Mouse (Mus musculus) midbrain, embryonic 14.5 days (tissue): ENCODE measurements around the gene Ms4a1. TPM values are rescaled to one million over a fixed set of nuclear protein-coding genes. Genes with fewer than 3 reads are reported as not detected.
"Not testable (repeated sequence)": the region's sequence is repeated elsewhere in the genome, so short reads cannot be mapped to it uniquely, and the experiment has no call there.

Experiments used
- ATAC-seq: fragments of 200-750 bp; cut with Nextera tagmentation; 2 replicates; pipeline ENCODE4 v1.8.0; 2017; ENCODE audit warnings: moderate number of reproducible peaks, moderate library complexity; ENCODE audit not compliant: low FRiP score, low TSS enrichment
- DNase-seq: peaks from one replicate; pipeline ENCODE4 v3.0.0-alpha.2; 2015
- H3K27ac ChIP-seq: fragments of 300-500 bp; sonication (generic); replicated peaks from 2 replicates; pipeline ENCODE4 v1.5.1; 2014; ENCODE audit warnings: mild to moderate bottlenecking, low read depth, low read length, moderate library complexity
- H3K27me3 ChIP-seq: fragments of 300-500 bp; sonication (generic); 2 replicates; pipeline ENCODE4 v1.6.1; 2014; ENCODE audit warnings: low read length, control low read depth, mixed read lengths; ENCODE audit not compliant: control insufficient read depth, insufficient read depth
- H3K36me3 ChIP-seq: fragments of 300-500 bp; sonication (generic); 2 replicates; pipeline ENCODE4 v1.6.1; 2014; ENCODE audit warnings: low read length, control low read depth; ENCODE audit not compliant: control insufficient read depth, insufficient read depth
- H3K4me1 ChIP-seq: fragments of 300-500 bp; sonication (generic); 2 replicates; pipeline ENCODE4 v1.6.1; 2014; ENCODE audit warnings: mild to moderate bottlenecking, antibody characterized with exemption, low read length, control low read depth; ENCODE audit not compliant: control insufficient read depth, insufficient read depth
- H3K4me2 ChIP-seq: fragments of 300-500 bp; sonication (generic); 2 replicates; pipeline ENCODE4 v1.6.1; 2014; ENCODE audit warnings: mild to moderate bottlenecking, low read length, moderate library complexity
- H3K4me3 ChIP-seq: fragments of 300-500 bp; sonication (generic); replicated peaks from 2 replicates; pipeline ENCODE4 v1.5.1; 2014; ENCODE audit warnings: low read depth, low read length
- H3K9ac ChIP-seq: fragments of 300-500 bp; sonication (generic); replicated peaks from 2 replicates; pipeline ENCODE4 v1.6.1; 2014; ENCODE audit warnings: mild to moderate bottlenecking, low read length, moderate library complexity
- H3K9me3 ChIP-seq: fragments of 300-500 bp; sonication (generic); 2 replicates; pipeline ENCODE4 v1.6.1; 2016; ENCODE audit warnings: low read length, control low read depth, mixed read lengths; ENCODE audit not compliant: control insufficient read depth
- WGBS: fragments of 180-500 bp; shearing (Covaris S2); extraction: QIAGEN DNeasy Blood & Tissue Kit; methylation state at CpG from one replicate; pipeline ENCODE4 v1.1.7; 2014; 5-methylcytosine and 5-hydroxymethylcytosine counted together
- polyA plus RNA-seq: library from polyadenylated mRNA; unstranded; fragments of >200 nt; fragmentation: Nextera tagmentation; extraction: Ambion mirVana; gene quantifications from 2 replicates; pipeline ENCODE4 v1.2.1, GENCODE M21; 2014

Ms4a1 gene
- polyA plus RNA-seq = not detected in 2 replicates

GRCm38 (mm10) chr19:11266052-11266845 lies at the start of gene Ms4a1:
Ms4a1 (minus strand) TSS chr19:11266241.
- no peaks in the 10 kb centered on the region for H3K36me3 ChIP-seq
- no peak within 1 kb of the TSS for H3K27ac ChIP-seq
- H3K9me3 ChIP-seq = no peaks in the 10 kb centered on the region
- H3K4me2 ChIP-seq = no peak within 1 kb of the TSS
- WGBS = 88% methylated on average over 8 of the region's 8 CpGs
- DNase-seq (no peak), ATAC-seq (no peak)
- no peak within 1 kb of the TSS for H3K4me3 ChIP-seq
- H3K9ac ChIP-seq = no peak within 1 kb of the TSS
- H3K27me3 ChIP-seq = no peaks in the 10 kb centered on the region
- H3K4me1 ChIP-seq = no peaks in the 10 kb centered on the region

- DNase-seq (no peak), ATAC-seq (no peak)
- H3K27ac ChIP-seq = no peak within 1 kb of the TSS
- no peaks in the 10 kb centered on the region for H3K36me3 ChIP-seq
- no peaks in the 10 kb centered on the region for H3K9me3 ChIP-seq
- no peaks in the 10 kb centered on the region for H3K27me3 ChIP-seq
- H3K4me3 ChIP-seq = no peak within 1 kb of the TSS
- WGBS = 74% methylated on average over 1 of the region's 1 CpGs
- no peak within 1 kb of the TSS for H3K4me2 ChIP-seq
- H3K9ac ChIP-seq = no peak within 1 kb of the TSS
- H3K4me1 ChIP-seq = no peaks in the 10 kb centered on the region
Measured at GRCm38 (mm10) chr19:11314354-11314753, 48.3 kb upstream of the Ms4a1 start, which contains the start of gene Ms4a14. Ms4a14 (minus strand) TSS chr19:11314454.

GRCm38 (mm10) chr19:11308888-11309287 lies 42.8 kb upstream of the Ms4a1 start:
- no peak for ATAC-seq

GRCm38 (mm10) chr19:11299529-11299928 lies 33.5 kb upstream of the Ms4a1 start:
- not testable (repeated sequence) for H3K36me3 ChIP-seq, H3K27ac ChIP-seq, H3K4me1 ChIP-seq, H3K4me2 ChIP-seq, ATAC-seq, DNase-seq, H3K9ac ChIP-seq, H3K9me3 ChIP-seq, H3K4me3 ChIP-seq, H3K27me3 ChIP-seq
- 43% methylated on average over 4 of the region's 4 CpGs for WGBS

More at GRCm38 (mm10) chr19:11308888-11309287, 42.8 kb upstream of the Ms4a1 start:
- no peak for DNase-seq
- no peak overlapping the region for H3K4me3 ChIP-seq
- no peak overlapping the region for H3K4me2 ChIP-seq
- H3K4me1 ChIP-seq = no peaks in the 10 kb centered on the region
- H3K9ac ChIP-seq = no peak overlapping the region
- no peaks in the 10 kb centered on the region for H3K9me3 ChIP-seq
- H3K27me3 ChIP-seq = no peaks in the 10 kb centered on the region
- H3K27ac ChIP-seq = no peak overlapping the region
- H3K36me3 ChIP-seq = no peaks in the 10 kb centered on the region

- H3K4me2 ChIP-seq = no peak overlapping the region
- DNase-seq (no peak), ATAC-seq (no peak)
- no peaks in the 10 kb centered on the region for H3K36me3 ChIP-seq
- no peak overlapping the region for H3K4me3 ChIP-seq
- H3K27ac ChIP-seq = no peak overlapping the region
- H3K27me3 ChIP-seq = no peaks in the 10 kb centered on the region
- H3K9me3 ChIP-seq = no peaks in the 10 kb centered on the region
- H3K9ac ChIP-seq = no peak overlapping the region
- H3K4me1 ChIP-seq = no peaks in the 10 kb centered on the region
- 35% methylated on average over 2 of the region's 2 CpGs for WGBS
Measured at GRCm38 (mm10) chr19:11298939-11299338, 32.9 kb upstream of the Ms4a1 start.

GRCm38 (mm10) chr19:11293616-11294015 lies 27.6 kb upstream of the Ms4a1 start:
- ATAC-seq, H3K9ac ChIP-seq, H3K27ac ChIP-seq, DNase-seq, H3K9me3 ChIP-seq, H3K27me3 ChIP-seq, H3K4me1 ChIP-seq, H3K36me3 ChIP-seq, H3K4me3 ChIP-seq: not testable (repeated sequence)
- peak overlapping the region; percentile 50; the same call in 1 of the 2 replicates for H3K4me2 ChIP-seq
- 15% methylated on average over 3 of the region's 3 CpGs for WGBS

- ATAC-seq (no peak), DNase-seq (peak; percentile 19)
- H3K4me3 ChIP-seq = peak overlapping the region; percentile 27
- H3K4me1 ChIP-seq = no peaks in the 10 kb centered on the region
- no peaks in the 10 kb centered on the region for H3K27me3 ChIP-seq
- H3K9ac ChIP-seq = no peak overlapping the region; the same call in 1 of the 2 replicates
- H3K36me3 ChIP-seq = no peaks in the 10 kb centered on the region
- 14% methylated on average over 12 of the region's 12 CpGs for WGBS
- H3K4me2 ChIP-seq = peak overlapping the region; percentile 50
- H3K27ac ChIP-seq = no peak overlapping the region
- H3K9me3 ChIP-seq = no peaks in the 10 kb centered on the region
Measured at GRCm38 (mm10) chr19:11292990-11293389, 26.9 kb upstream of the Ms4a1 start.

GRCm38 (mm10) chr19:11283773-11284172 lies 17.7 kb upstream of the Ms4a1 start, which contains the start of gene Ms4a5:
Ms4a5 (minus strand) TSS chr19:11283873.
- Histone ChIP-seq H3K9ac (no peak within 1 kb of the TSS), H3K36me3 (no peaks in the 10 kb centered on the region), H3K9me3 (no peaks in the 10 kb centered on the region), H3K27ac (no peak within 1 kb of the TSS), H3K27me3 (no peaks in the 10 kb centered on the region), H3K4me3 (no peak within 1 kb of the TSS), H3K4me1 (no peaks in the 10 kb centered on the region), H3K4me2 (no peak within 1 kb of the TSS)
- whole genome bisulfite sequencing = 92% methylated on average over 2 of the region's 2 CpGs
- ATAC-seq (no peak), DNase-seq (no peak)

GRCm38 (mm10) chr19:11280223-11280622 lies 14.2 kb upstream of the Ms4a1 start:
- no peak overlapping the region for H3K4me2 ChIP-seq
- 92% methylated on average over 3 of the region's 3 CpGs for WGBS
- no peak overlapping the region for H3K4me3 ChIP-seq
- H3K27me3 ChIP-seq = no peaks in the 10 kb centered on the region
- H3K9me3 ChIP-seq = no peaks in the 10 kb centered on the region
- H3K9ac ChIP-seq = no peak overlapping the region
- H3K4me1 ChIP-seq = no peaks in the 10 kb centered on the region
- H3K36me3 ChIP-seq = no peaks in the 10 kb centered on the region
- H3K27ac ChIP-seq = no peak overlapping the region
- ATAC-seq (no peak), DNase-seq (no peak)
